ENCODE assay signal across 9 mouse cellular contexts in the genomic region with DNA sequence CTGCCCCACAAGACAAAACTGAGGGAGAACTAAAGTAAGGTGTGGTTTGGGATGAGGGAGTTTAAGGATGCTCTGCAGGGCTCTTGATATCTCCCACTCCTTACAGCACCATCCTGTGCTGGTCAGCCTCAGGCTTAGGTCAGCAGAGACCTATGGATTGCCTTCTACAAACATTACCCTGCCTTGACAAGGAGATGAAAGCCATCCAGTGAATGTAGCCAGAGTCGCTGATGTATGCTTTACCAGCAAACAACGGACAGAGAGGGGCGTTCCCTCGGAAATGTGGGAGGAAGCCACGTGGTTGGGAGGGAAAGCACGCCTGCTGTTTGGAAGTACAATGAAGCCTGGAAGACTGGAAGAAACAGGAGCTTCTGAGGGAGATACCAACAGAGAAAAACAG.
A peak's percentile ranks its signal among the peaks of the same experiment; 100 is the strongest.
DNase-seq lines count a peak whose midpoint lies in the region; ATAC-seq and TF ChIP-seq lines count a peak whose summit lies in the region.
"Had no signal": no experiment of that assay in that cellular context is flagged by ENCODE, and none has a peak within 500 bp of the region (broad histone marks: within the 10 kb centered on the region; RNA-seq: fewer than 3 reads in every experiment).

No protein-coding gene starts in this region.

- H3K9ac ChIP-seq in lung, embryonic 14.5 days = no peak overlapping the region
- H3K9ac ChIP-seq in forebrain, embryonic 11.5 days (ENCODE audit: low read length) = peak overlapping the region; percentile 45
- H3K9ac ChIP-seq in stomach, postnatal 0 days (ENCODE audit: low read length) = no peak overlapping the region

- H3K36me3 ChIP-seq in lung, embryonic 14.5 days (ENCODE audit: insufficient read depth) = peaks cover 11% of the 10 kb centered on the region; the same call in 1 of the 2 replicates
- peaks cover 11% of the 10 kb centered on the region; the same call in 1 of the 2 replicates for H3K36me3 ChIP-seq in forebrain, embryonic 11.5 days (ENCODE audit: control insufficient read depth, insufficient read depth, low read length)
- no peaks in the 10 kb centered on the region for H3K36me3 ChIP-seq in stomach, postnatal 0 days (ENCODE audit: control insufficient read depth, insufficient read depth, low read length)

- no peak for TF ChIP-seq POLR2A in lung, adult 2 months (IDR thresholded peaks at IDR 0.05; ENCODE audit: borderline replicate concordance, extremely low read depth, low read depth, low read length)

- 5% methylated on average over 6 of the region's 6 CpGs for WGBS in lung, embryonic 14.5 days
- WGBS in lung, adult 2 months = 6% methylated on average over 6 of the region's 6 CpGs
- WGBS in forebrain, embryonic 11.5 days = 2% methylated on average over 6 of the region's 6 CpGs
- 3% methylated on average over 6 of the region's 6 CpGs for WGBS in stomach, postnatal 0 days

- TF ChIP-seq CTCF in lung, embryonic 14.5 days (IDR thresholded peaks at IDR 0.05; ENCODE audit: low read depth) = no peak
- no peak for TF ChIP-seq CTCF in lung, adult 2 months (IDR thresholded peaks at IDR 0.05; ENCODE audit: insufficient read depth, low read length)
- TF ChIP-seq CTCF in stomach, postnatal 0 days (IDR thresholded peaks at IDR 0.05; ENCODE audit: low read depth) = no peak

- H3K4me3 ChIP-seq in lung, embryonic 14.5 days (ENCODE audit: low read depth, low read length) = no peak overlapping the region
- H3K4me3 ChIP-seq in lung, adult 2 months (replicated peaks; ENCODE audit: extremely low read depth, low read depth, low read length) = no peak overlapping the region
- no peak overlapping the region for H3K4me3 ChIP-seq in forebrain, embryonic 11.5 days (ENCODE audit: low read depth, low read length)
- no peak overlapping the region for H3K4me3 ChIP-seq in stomach, postnatal 0 days (ENCODE audit: low read depth, low read length)

- peak; percentile 69 for DNase-seq in lung, embryonic 14.5 days
- DNase-seq in lung, adult 2 months = no peak
- peak; percentile 88 for DNase-seq in forebrain, embryonic 11.5 days (ENCODE audit: low spot score)
- peak; percentile 35 for DNase-seq in lung, postnatal 14 days
- peak; percentile 60 for DNase-seq in stomach, postnatal 0 days (ENCODE audit: low spot score)
- no peak for DNase-seq in adrenal gland, adult 2 months
- DNase-seq in frontal cortex, postnatal 36 days (ENCODE audit: low spot score in 2 of 2) = no peak
- no peak for DNase-seq in left cerebral cortex, adult 8-10 months (ENCODE audit: low spot score in 2 of 2)
- DNase-seq: right cerebral cortex, adult 18-20 months had no signal

- peak; percentile 12; the same call in 1 of the 2 replicates for ATAC-seq in lung, embryonic 14.5 days (ENCODE audit: insufficient read depth)
- peak; percentile 72 for ATAC-seq in forebrain, embryonic 11.5 days (replicated peaks; ENCODE audit: low FRiP score)
- peak; percentile 55 for ATAC-seq in stomach, postnatal 0 days (ENCODE audit: low FRiP score, low TSS enrichment)

- H3K4me1 ChIP-seq in lung, embryonic 14.5 days (ENCODE audit: insufficient read depth) = peaks cover 22% of the 10 kb centered on the region
- H3K4me1 ChIP-seq in lung, adult 2 months (ENCODE audit: control insufficient read depth, insufficient read depth, low read length) = no peaks in the 10 kb centered on the region; the same call in 1 of the 2 replicates
- peaks cover 43% of the 10 kb centered on the region for H3K4me1 ChIP-seq in forebrain, embryonic 11.5 days (replicated peaks; ENCODE audit: control insufficient read depth, insufficient read depth, low read length)
- H3K4me1 ChIP-seq in stomach, postnatal 0 days (replicated peaks; ENCODE audit: control insufficient read depth, insufficient read depth) = no peaks in the 10 kb centered on the region

- TF ChIP-seq EP300 in stomach, postnatal 0 days (optimal IDR thresholded peaks at IDR 0.05) = no peak

- H3K27me3 ChIP-seq in lung, embryonic 14.5 days (ENCODE audit: insufficient read depth, low read length) = no peaks in the 10 kb centered on the region
- no peaks in the 10 kb centered on the region for H3K27me3 ChIP-seq in forebrain, embryonic 11.5 days (ENCODE audit: control insufficient read depth, insufficient read depth, low read length)
- H3K27me3 ChIP-seq in stomach, postnatal 0 days (ENCODE audit: control insufficient read depth, insufficient read depth, low read length) = no peaks in the 10 kb centered on the region

- H3K9me3 ChIP-seq in lung, embryonic 14.5 days (ENCODE audit: low read depth, low read length) = no peaks in the 10 kb centered on the region
- no peaks in the 10 kb centered on the region for H3K9me3 ChIP-seq in forebrain, embryonic 11.5 days (ENCODE audit: control insufficient read depth, low read length)
- H3K9me3 ChIP-seq in stomach, postnatal 0 days (ENCODE audit: control insufficient read depth, low read length) = no peaks in the 10 kb centered on the region

- H3K27ac ChIP-seq in lung, embryonic 14.5 days (ENCODE audit: low read depth) = no peak overlapping the region
- peak overlapping the region; percentile 98 for H3K27ac ChIP-seq in forebrain, embryonic 11.5 days (ENCODE audit: low read depth, low read length)
- H3K27ac ChIP-seq in stomach, postnatal 0 days (replicated peaks) = no peak overlapping the region

- H3K4me2 ChIP-seq in lung, embryonic 14.5 days = no peak overlapping the region
- peak overlapping the region; percentile 70 for H3K4me2 ChIP-seq in forebrain, embryonic 11.5 days (ENCODE audit: low read depth, low read length, severe bottlenecking)
- H3K4me2 ChIP-seq in stomach, postnatal 0 days (replicated peaks; ENCODE audit: low read depth) = no peak overlapping the region

Comparison
In these comparisons a context has a peak if more than half of its experiments do, and no peak if none do; other contexts are left out.
1. DNase-seq: peak in lung, embryonic 14.5 days (single experiment), forebrain, embryonic 11.5 days (single experiment), lung, postnatal 14 days (single experiment) and stomach, postnatal 0 days (single experiment); none in lung, adult 2 months (single experiment), adrenal gland, adult 2 months (single experiment), frontal cortex, postnatal 36 days (0 of 2) and left cerebral cortex, adult 8-10 months (0 of 2).
2. ATAC-seq: peak in every context shown above with its lines; median percentile 72 in forebrain, embryonic 11.5 days; 55 in stomach, postnatal 0 days; 12 in lung, embryonic 14.5 days.